Comparison of ENCODE assay signal across 17 mouse cellular contexts in the genomic region with DNA sequence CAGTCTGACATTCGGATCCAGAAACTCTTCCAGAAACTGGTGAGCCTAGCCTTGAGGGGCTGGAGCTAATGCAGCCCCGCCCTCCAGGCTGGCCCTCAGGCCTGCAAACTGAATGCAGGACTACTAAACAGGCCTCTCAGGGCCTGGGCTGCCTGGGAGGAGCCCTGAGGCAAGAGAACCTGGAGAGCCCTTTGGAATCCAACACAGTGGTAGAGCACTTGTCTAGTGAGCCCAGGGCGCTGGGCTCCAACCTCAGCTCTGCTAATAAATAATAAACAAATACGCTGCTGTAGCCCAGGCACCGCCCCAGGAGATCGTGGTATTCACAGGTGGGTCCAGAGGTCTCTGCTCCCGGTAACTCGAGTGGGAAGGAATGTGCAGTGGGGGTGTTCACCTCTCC. TPM values are rescaled to one million over a fixed set of nuclear protein-coding genes. Genes with fewer than 3 reads are reported as not detected.
A peak's percentile ranks its signal among the peaks of the same experiment; 100 is the strongest.
DNase-seq lines count a peak whose midpoint lies in the region; ATAC-seq and TF ChIP-seq lines count a peak whose summit lies in the region.
"Had no signal": no experiment of that assay in that cellular context is flagged by ENCODE, and none has a peak within 500 bp of the region (broad histone marks: within the 10 kb centered on the region; RNA-seq: fewer than 3 reads in every experiment).

No protein-coding gene starts in this region.

- H3K27me3 ChIP-seq in E14TG2a.4 (ENCODE audit: insufficient read depth, low read length), result peaks cover 11% of the 10 kb centered on the region
- H3K27me3 ChIP-seq in intestine, embryonic 15.5 days (replicated peaks), result no peaks in the 10 kb centered on the region
- peaks cover 26% of the 10 kb centered on the region for H3K27me3 ChIP-seq in heart, embryonic 10.5 days (ENCODE audit: insufficient read depth, poor library complexity, severe bottlenecking)
- H3K27me3 ChIP-seq: neural tube, embryonic 13.5 days had no signal

- no peak for TF ChIP-seq CTCF in E14TG2a.4 (conservative IDR thresholded peaks at IDR 0.05; ENCODE audit: low read length)

- H3K9me3 ChIP-seq in E14TG2a.4 (ENCODE audit: low read length), result peaks cover 14% of the 10 kb centered on the region
- H3K9me3 ChIP-seq in intestine, embryonic 15.5 days, result no peaks in the 10 kb centered on the region
- no peaks in the 10 kb centered on the region for H3K9me3 ChIP-seq in heart, embryonic 10.5 days
- H3K9me3 ChIP-seq: heart, embryonic 13.5 days; neural tube, embryonic 13.5 days had no signal

- peak overlapping the region; percentile 48 for H3K4me3 ChIP-seq in E14TG2a.4 (replicated peaks; ENCODE audit: low read length)
- H3K4me3 ChIP-seq in intestine, embryonic 15.5 days (replicated peaks), result no peak overlapping the region
- no peak overlapping the region for H3K4me3 ChIP-seq in heart, embryonic 10.5 days
- H3K4me3 ChIP-seq: heart, embryonic 13.5 days; neural tube, embryonic 13.5 days had no signal

- ATAC-seq in intestine, embryonic 15.5 days, result no peak
- ATAC-seq: activated CD4-positive, CD25-positive, alpha-beta regulatory T cell, adult 4 months; forebrain, postnatal 0 days; hindbrain, postnatal 0 days had no signal

- no peak overlapping the region for H3K4me2 ChIP-seq in intestine, embryonic 15.5 days (replicated peaks)
- H3K4me2 ChIP-seq: heart, embryonic 13.5 days; midbrain, embryonic 11.5 days; neural tube, embryonic 13.5 days had no signal

- H3K4me1 ChIP-seq in E14TG2a.4 (replicated peaks; ENCODE audit: low read depth, low read length), result peaks cover 33% of the 10 kb centered on the region
- H3K4me1 ChIP-seq in intestine, embryonic 15.5 days (replicated peaks), result peaks cover 4% of the 10 kb centered on the region; the same call in 1 of the 2 replicates
- peaks cover 11% of the 10 kb centered on the region; the same call in 1 of the 2 replicates for H3K4me1 ChIP-seq in heart, embryonic 10.5 days

- 67% methylated on average over 8 of the region's 8 CpGs for WGBS in intestine, embryonic 15.5 days
- 73% methylated on average over 8 of the region's 8 CpGs for WGBS in heart, embryonic 10.5 days

- no peaks in the 10 kb centered on the region for H3K36me3 ChIP-seq in E14TG2a.4 (ENCODE audit: insufficient read depth, low read length)
- no peaks in the 10 kb centered on the region for H3K36me3 ChIP-seq in intestine, embryonic 15.5 days
- H3K36me3 ChIP-seq in heart, embryonic 10.5 days, result no peaks in the 10 kb centered on the region
- H3K36me3 ChIP-seq: heart, embryonic 13.5 days; neural tube, embryonic 13.5 days had no signal

- no peak overlapping the region for H3K27ac ChIP-seq in intestine, embryonic 15.5 days
- H3K27ac ChIP-seq in heart, embryonic 10.5 days, result no peak overlapping the region
- H3K27ac ChIP-seq: heart, embryonic 13.5 days; hindbrain, postnatal 0 days; neural tube, embryonic 13.5 days had no signal

- DNase-seq in ES-CJ7 (ENCODE audit: low read depth, low spot score), result peak; percentile 48
- peak; percentile 76 for DNase-seq in kidney, adult 9 months
- DNase-seq in lung, postnatal 10 days, result peak; percentile 33
- DNase-seq in heart, embryonic 10.5 days (ENCODE audit: low spot score), result no peak
- no peak for DNase-seq in c-Kit-positive CD71-positive TER-119-positive erythroid progenitor cells, embryonic 14.5 days (ENCODE audit: low spot score)
- DNase-seq: adrenal gland, postnatal 25 days; cerebellum, adult 8-10 months; forebrain, postnatal 0 days; heart, postnatal 36 days; right cerebral cortex, postnatal 14 days had no signal

- H3K9ac ChIP-seq in intestine, embryonic 15.5 days, result no peak overlapping the region
- H3K9ac ChIP-seq: forebrain, postnatal 0 days; heart, embryonic 13.5 days; neural tube, embryonic 13.5 days had no signal

RNA-seq across cellular contexts. Expression of a gene that starts 2.8 kb away (rescaled TPM):
- 1.8 and 4.7 TPM in 2 replicates for polyA plus RNA-seq in intestine, embryonic 15.5 days (2015; fragmentation: Nextera tagmentation; extraction: Ambion mirVana)
- polyA plus RNA-seq in heart, embryonic 10.5 days (2016; fragmentation: Nextera tagmentation; extraction: Ambion mirVana), result not detected in 2 replicates
- polyA plus RNA-seq: activated CD4-positive, CD25-positive, alpha-beta regulatory T cell, adult 4 months had no signal

RNA-seq across cellular contexts. Expression of a gene that starts 4.8 kb away (rescaled TPM):
- polyA plus RNA-seq in intestine, embryonic 15.5 days (2015; fragmentation: Nextera tagmentation; extraction: Ambion mirVana), result 43.5 and 48.2 TPM in 2 replicates
- 34.4 and 46.6 TPM in 2 replicates for polyA plus RNA-seq in heart, embryonic 10.5 days (2016; fragmentation: Nextera tagmentation; extraction: Ambion mirVana)

RNA-seq across cellular contexts. Expression of a gene that starts 9.1 kb away (rescaled TPM):
- 38.6 and 42.5 TPM in 2 replicates for polyA plus RNA-seq in intestine, embryonic 15.5 days (2015; fragmentation: Nextera tagmentation; extraction: Ambion mirVana)
- polyA plus RNA-seq in heart, embryonic 10.5 days (2016; fragmentation: Nextera tagmentation; extraction: Ambion mirVana), result 41.2 and 50.5 TPM in 2 replicates

RNA-seq across cellular contexts. Expression of a gene that starts 37.7 kb away (rescaled TPM):
- 12.2 and 16.4 TPM in 2 replicates for polyA plus RNA-seq in intestine, embryonic 15.5 days (2015; fragmentation: Nextera tagmentation; extraction: Ambion mirVana)
- 4.3 and 9.4 TPM in 2 replicates for polyA plus RNA-seq in heart, embryonic 10.5 days (2016; fragmentation: Nextera tagmentation; extraction: Ambion mirVana)
- polyA plus RNA-seq: activated CD4-positive, CD25-positive, alpha-beta regulatory T cell, adult 4 months had no signal

RNA-seq across cellular contexts. Expression of a gene that starts 38.7 kb away (rescaled TPM):
- 38.9 and 39.8 TPM in 2 replicates for polyA plus RNA-seq in intestine, embryonic 15.5 days (2015; fragmentation: Nextera tagmentation; extraction: Ambion mirVana)
- 41.0 and 48.0 TPM in 2 replicates for polyA plus RNA-seq in heart, embryonic 10.5 days (2016; fragmentation: Nextera tagmentation; extraction: Ambion mirVana)

Comparison
In these comparisons a context has a peak if more than half of its experiments do, and no peak if none do; other contexts are left out.
1. DNase-seq: peak in ES-CJ7 (single experiment), kidney, adult 9 months (single experiment) and lung, postnatal 10 days (single experiment); none in heart, embryonic 10.5 days (single experiment) and c-Kit-positive CD71-positive TER-119-positive erythroid progenitor cells, embryonic 14.5 days (single experiment).